Mouse (Mus musculus) liver, adult (tissue): ENCODE measurements at regions not wholly inside any gene's neighbourhood (a gene's known extent, or its start where the extent isn't known, plus 50 kb on each side); places are given as distances from the start of the nearest gene placed in this dataset.

ENCODE experiments used
- GATA4 ChIP-seq: IDR thresholded peaks from 2 replicates; pipeline ENCODE4 v1.6.1; 2014; ENCODE audit warnings: mild to moderate bottlenecking, low read length; ENCODE audit not compliant: insufficient replicate concordance

DNA sequence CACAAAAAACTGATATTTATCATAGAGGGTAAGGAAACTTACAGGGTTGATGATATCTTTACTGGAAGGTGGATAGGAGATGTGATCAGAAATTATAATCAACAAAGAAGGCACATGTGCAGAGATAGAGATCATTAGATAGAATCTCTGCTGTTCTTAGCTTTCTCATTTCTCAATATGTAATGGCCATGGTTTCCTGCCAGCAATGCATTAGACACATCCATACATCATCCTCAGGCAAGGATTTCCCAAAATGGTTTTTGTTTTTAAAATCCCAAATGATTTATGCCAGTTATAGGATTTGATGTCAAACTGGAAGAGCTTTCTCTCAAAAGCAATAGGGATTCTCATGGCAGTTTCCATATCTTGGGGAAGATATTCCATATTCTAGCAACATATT is 52.0 kb upstream of the C030005K15Rik start:
- no peak for TF ChIP-seq GATA4

GRCm38 (mm10) chr10:97779335-97779734 is 52.8 kb upstream of the C030005K15Rik start:
- no peak for TF ChIP-seq GATA4

DNA sequence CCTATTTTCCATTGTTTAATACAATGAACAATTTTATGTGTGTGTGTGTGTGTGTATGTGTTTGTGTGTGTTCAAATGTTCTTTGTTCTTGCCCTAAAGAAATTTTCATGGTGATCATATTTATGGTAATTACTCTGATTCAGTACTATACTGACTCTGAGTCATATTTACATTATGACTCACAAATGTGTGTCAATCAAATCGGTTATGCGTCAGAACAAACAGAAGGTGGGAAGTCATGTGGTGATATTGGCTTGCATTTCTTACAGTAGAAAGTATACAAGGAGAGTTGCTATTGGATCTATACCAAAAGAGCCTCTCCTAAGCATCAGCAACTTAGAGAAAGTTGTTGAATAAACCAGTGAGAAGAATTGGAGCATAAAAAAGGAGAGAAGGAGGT is 67.2 kb upstream of the C030005K15Rik start:
- no peak for TF ChIP-seq GATA4

DNA sequence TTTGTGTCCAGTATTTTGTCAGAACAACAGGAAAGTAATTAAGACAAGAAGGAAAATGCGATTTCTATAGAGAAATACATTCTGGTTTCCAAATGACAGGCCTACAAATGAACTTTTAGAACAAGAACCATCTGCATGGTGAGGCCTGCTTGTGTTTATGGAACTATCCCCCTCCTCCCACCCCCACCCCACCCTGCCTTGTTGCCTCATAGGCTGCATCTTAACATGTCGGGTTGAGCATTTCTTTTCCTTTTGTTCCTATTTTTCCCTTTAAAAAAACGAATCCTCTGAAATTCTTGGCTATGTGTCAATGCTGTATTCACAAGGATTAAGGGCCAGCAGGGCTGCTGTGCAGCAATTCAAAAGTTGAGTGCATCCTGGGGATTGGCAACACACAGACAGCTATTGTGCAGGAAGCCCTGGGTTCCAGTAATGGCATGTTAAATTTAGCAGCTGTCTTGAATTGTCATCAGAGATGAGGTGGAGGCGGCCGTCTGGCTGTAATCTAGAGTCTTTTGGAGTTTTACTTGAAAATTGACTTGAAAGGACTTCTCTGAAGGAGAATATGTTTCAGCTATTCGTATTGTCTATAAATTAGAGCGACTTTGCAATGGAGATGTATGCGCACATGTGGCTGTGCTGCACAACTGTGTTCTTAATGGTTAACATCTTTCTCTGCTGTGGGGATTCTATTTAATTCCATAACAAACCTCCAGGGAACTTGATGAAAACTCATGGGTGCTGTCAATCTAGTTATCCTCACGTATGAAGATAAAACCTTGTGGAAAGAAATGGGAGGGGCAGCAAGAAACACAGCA is 75.1 kb upstream of the C030005K15Rik start:
- no peak for TF ChIP-seq GATA4

DNA sequence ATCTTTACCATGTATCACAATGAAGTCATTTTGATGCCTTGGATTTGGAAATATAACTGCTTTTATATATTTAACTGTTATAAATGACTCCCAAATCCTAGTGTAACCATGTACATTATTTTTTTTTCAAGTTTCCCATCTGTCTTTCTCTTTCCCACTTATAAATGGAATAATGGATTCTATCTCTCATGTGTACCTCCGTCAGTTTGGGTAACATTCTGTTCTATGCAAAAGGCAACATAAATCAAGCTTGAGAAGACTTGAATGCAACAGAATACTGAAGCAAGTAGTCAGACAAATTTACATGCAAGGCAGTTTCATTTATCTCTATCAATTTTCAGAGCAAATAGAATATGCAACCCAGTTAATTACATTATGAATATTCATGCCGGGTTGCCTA is 81.4 kb upstream of the C030005K15Rik start:
- no peak for TF ChIP-seq GATA4

- TF ChIP-seq GATA4: no peak
These were observed 116.0 kb upstream of the C030005K15Rik start for GRCm38 (mm10) chr10:97842574-97842973.

- TF ChIP-seq GATA4: no peak
These were observed 124.9 kb upstream of the C030005K15Rik start for GRCm38 (mm10) chr10:97851487-97851886.

GRCm38 (mm10) chr10:97877088-97877487 is 150.5 kb upstream of the C030005K15Rik start:
- TF ChIP-seq GATA4: no peak

GRCm38 (mm10) chr10:97886049-97886448 is 159.5 kb upstream of the C030005K15Rik start:
- no peak for TF ChIP-seq GATA4

DNA sequence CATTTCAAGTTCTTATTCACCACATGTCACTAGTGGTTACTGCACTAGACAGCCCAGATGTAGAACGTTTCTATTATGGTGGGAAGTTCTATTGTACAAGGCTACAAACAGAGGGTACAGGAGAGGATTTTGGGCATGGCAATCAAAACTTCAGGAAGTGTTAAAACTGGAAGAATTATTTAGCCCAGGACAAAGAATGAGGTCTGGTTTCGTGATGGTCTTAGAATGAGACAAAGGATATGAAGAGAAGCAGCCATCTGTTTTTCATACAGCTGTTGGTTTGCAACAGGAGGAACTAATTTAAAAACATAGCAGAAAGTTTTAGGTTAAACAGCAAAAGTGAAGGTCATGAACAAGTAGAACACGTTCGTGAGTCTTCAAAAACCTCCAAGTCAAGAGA is 179.2 kb upstream of the C030005K15Rik start:
- TF ChIP-seq GATA4: no peak

DNA sequence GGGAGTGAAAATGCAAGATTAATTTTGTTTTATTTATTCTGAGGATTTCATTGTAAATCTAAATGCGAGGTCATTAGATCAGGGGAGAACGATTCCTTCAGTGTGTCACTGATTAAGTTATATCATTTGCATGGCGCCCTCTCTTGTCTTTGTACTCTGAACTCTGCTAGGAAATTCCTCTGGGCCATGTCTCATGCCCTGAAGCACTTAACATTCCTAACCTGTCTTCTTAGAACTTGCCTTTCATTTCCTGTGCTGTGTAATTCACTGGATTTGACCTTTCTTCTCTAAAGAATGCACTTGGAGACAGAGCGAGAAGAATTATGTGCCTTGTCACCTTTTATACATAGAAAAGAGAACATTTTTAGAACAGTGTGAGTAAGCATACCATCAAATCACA is 199.0 kb upstream of the C030005K15Rik start:
- no peak for TF ChIP-seq GATA4

- no peak for TF ChIP-seq GATA4
These were observed 213.8 kb upstream of the C030005K15Rik start for GRCm38 (mm10) chr10:97940345-97940744.

- no peak for TF ChIP-seq GATA4
These were observed 239.3 kb upstream of the C030005K15Rik start for GRCm38 (mm10) chr10:97965881-97966280.

DNA sequence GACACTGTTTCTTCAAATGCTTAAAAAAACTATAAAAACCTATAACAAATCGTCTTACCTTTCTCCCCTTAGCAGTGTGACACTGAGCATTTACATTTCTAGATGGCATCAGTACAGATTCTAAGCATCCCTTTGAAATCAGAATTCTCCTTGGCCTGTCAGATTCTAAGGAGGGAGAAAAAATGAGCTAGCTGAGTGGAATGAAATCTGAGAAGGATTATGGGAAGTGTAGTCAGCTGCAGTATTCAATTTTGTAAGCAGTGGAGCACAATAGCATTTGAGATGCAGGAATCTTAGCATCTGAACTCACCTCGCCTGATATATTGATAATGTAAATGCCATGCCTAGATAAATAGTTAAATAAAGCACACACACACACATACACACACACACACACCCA is 240.4 kb upstream of the C030005K15Rik start:
- TF ChIP-seq GATA4: no peak

DNA sequence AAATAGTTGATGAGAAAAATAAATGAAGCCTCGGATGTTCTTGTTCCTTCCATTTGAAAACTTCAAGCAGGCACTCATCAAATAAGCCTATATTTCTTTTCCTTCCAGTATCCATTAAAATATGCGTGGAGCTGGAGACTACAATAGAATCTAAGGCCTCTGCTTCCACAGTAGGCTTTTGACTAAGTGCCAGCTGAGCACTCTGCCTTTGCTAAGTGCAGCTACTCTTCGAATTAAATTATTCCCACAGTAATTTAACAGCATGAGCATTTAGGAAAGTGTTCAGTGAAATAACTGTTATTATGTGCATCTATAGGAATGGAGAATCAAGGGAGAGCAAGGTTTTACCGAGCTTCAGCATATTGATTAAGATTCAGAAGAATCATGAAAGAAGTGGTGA is 280.5 kb upstream of the C030005K15Rik start:
- no peak for TF ChIP-seq GATA4

- TF ChIP-seq GATA4: no peak
These were observed 281.8 kb upstream of the C030005K15Rik start for GRCm38 (mm10) chr10:98008355-98008754.

DNA sequence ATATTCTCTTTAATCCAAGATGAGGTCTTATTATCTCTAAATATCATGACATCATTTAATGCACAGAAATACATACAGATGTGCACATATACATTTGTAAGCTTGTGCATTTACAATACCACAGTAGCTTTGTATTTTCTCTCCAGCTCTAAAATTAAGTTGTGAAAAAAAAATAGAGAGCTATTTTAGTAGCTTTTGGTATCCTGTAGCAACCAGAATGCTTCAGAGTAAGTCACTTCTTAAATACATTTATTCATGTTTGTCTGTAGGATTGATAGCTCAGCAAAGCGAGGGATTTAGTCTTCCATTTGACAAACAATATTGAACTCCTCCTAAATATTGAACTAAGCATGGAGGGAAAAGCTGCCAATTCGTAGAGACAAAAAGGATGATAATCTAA is 286.4 kb upstream of the C030005K15Rik start:
- no peak for TF ChIP-seq GATA4

- no peak for TF ChIP-seq GATA4
These were observed 288.7 kb upstream of the C030005K15Rik start for GRCm38 (mm10) chr10:98014985-98015902.
